ENCODE assay signal across 24 mouse cellular contexts in genomic region chr9:68898286-68898685, GRCm38 (mm10).
DNase-seq lines count a peak whose midpoint lies in the region; ATAC-seq and TF ChIP-seq lines count a peak whose summit lies in the region.
"Had no signal": no experiment of that assay in that cellular context is flagged by ENCODE, and none has a peak within 500 bp of the region (broad histone marks: within the 10 kb centered on the region; RNA-seq: fewer than 3 reads in every experiment).

No protein-coding gene starts in this region.

- H3K36me3 ChIP-seq in heart, embryonic 11.5 days (ENCODE audit: control insufficient read depth, insufficient read depth, low read length): no peaks in the 10 kb centered on the region
- H3K36me3 ChIP-seq in liver, postnatal 0 days (replicated peaks; ENCODE audit: insufficient read depth, low read length): no peaks in the 10 kb centered on the region
- no peaks in the 10 kb centered on the region for H3K36me3 ChIP-seq in liver, embryonic 11.5 days (ENCODE audit: control insufficient read depth, insufficient read depth, low read length)
- H3K36me3 ChIP-seq: embryonic facial prominence, embryonic 13.5 days; forebrain, embryonic 12.5 days; hindbrain, embryonic 10.5 days had no signal

- no peak overlapping the region for H3K9ac ChIP-seq in heart, embryonic 11.5 days (ENCODE audit: low read depth, low read length)
- H3K9ac ChIP-seq in liver, postnatal 0 days (replicated peaks): no peak overlapping the region
- H3K9ac ChIP-seq in liver, embryonic 11.5 days (ENCODE audit: low read depth, low read length): no peak overlapping the region
- H3K9ac ChIP-seq: embryonic facial prominence, embryonic 13.5 days; forebrain, embryonic 12.5 days had no signal

- TF ChIP-seq CTCF in liver, postnatal 0 days (IDR thresholded peaks at IDR 0.05; ENCODE audit: low read depth): no peak

- no peak overlapping the region for H3K4me3 ChIP-seq in heart, embryonic 11.5 days (ENCODE audit: low read depth, low read length)
- no peak overlapping the region for H3K4me3 ChIP-seq in liver, postnatal 0 days (ENCODE audit: low read depth, low read length)
- no peak overlapping the region for H3K4me3 ChIP-seq in liver, embryonic 11.5 days (ENCODE audit: low read depth, low read length)
- H3K4me3 ChIP-seq: embryonic facial prominence, embryonic 13.5 days; erythroblast, embryonic 14.5 days; forebrain, embryonic 12.5 days; hindbrain, embryonic 10.5 days; left cerebral cortex, adult 2 months had no signal

- 77% methylated on average over 6 of the region's 6 CpGs for WGBS in heart, embryonic 11.5 days (ENCODE audit: insufficient replicate concordance)
- WGBS in liver, postnatal 0 days (ENCODE audit: insufficient replicate concordance): 50% methylated on average over 6 of the region's 6 CpGs
- 69% methylated on average over 6 of the region's 6 CpGs for WGBS in liver, embryonic 11.5 days

- TF ChIP-seq EP300 in liver, postnatal 0 days (IDR thresholded peaks at IDR 0.05; ENCODE audit: low read depth): no peak

- no peak for ATAC-seq in heart, embryonic 11.5 days (replicated peaks; ENCODE audit: insufficient number of reproducible peaks, low FRiP score, low TSS enrichment)
- ATAC-seq in liver, postnatal 0 days: no peak
- no peak for ATAC-seq in liver, embryonic 11.5 days (replicated peaks; ENCODE audit: low FRiP score)
- ATAC-seq: activated CD4-positive, CD25-positive, alpha-beta regulatory T cell, adult 4 months; hindbrain, postnatal 0 days; intestine, embryonic 16.5 days had no signal

- H3K27me3 ChIP-seq in heart, embryonic 11.5 days (ENCODE audit: control insufficient read depth, insufficient read depth, low read length): no peaks in the 10 kb centered on the region; the same call in 1 of the 2 replicates
- H3K27me3 ChIP-seq in liver, postnatal 0 days (ENCODE audit: insufficient read depth, low read length): no peaks in the 10 kb centered on the region
- H3K27me3 ChIP-seq in liver, embryonic 11.5 days (replicated peaks; ENCODE audit: control insufficient read depth, insufficient read depth, low read length): no peaks in the 10 kb centered on the region
- H3K27me3 ChIP-seq: embryonic facial prominence, embryonic 13.5 days; forebrain, embryonic 12.5 days had no signal

- H3K4me1 ChIP-seq in heart, embryonic 11.5 days (ENCODE audit: control insufficient read depth, insufficient read depth, low read length): no peaks in the 10 kb centered on the region
- H3K4me1 ChIP-seq in liver, postnatal 0 days (ENCODE audit: insufficient read depth): no peaks in the 10 kb centered on the region; the same call in 1 of the 2 replicates
- H3K4me1 ChIP-seq in liver, embryonic 11.5 days (replicated peaks; ENCODE audit: control insufficient read depth, insufficient read depth, low read length): no peaks in the 10 kb centered on the region
- H3K4me1 ChIP-seq: forebrain, embryonic 12.5 days had no signal

- H3K9me3 ChIP-seq in heart, embryonic 11.5 days (replicated peaks; ENCODE audit: control insufficient read depth, low read length): no peaks in the 10 kb centered on the region
- no peaks in the 10 kb centered on the region for H3K9me3 ChIP-seq in liver, postnatal 0 days (ENCODE audit: low read length)
- no peaks in the 10 kb centered on the region for H3K9me3 ChIP-seq in liver, embryonic 11.5 days (ENCODE audit: control insufficient read depth, low read length)
- H3K9me3 ChIP-seq: embryonic facial prominence, embryonic 13.5 days; forebrain, embryonic 12.5 days; hindbrain, embryonic 10.5 days had no signal

- peak; percentile 61 to 68 for DNase-seq in heart, adult 18-20 months
- DNase-seq in liver, postnatal 0 days: peak; percentile 26
- DNase-seq in liver, embryonic 11.5 days (ENCODE audit: low spot score): no peak
- peak; percentile 28 for DNase-seq in ZHBTc4 (ENCODE audit: low read depth, low spot score)
- DNase-seq in brain, adult 2 months (ENCODE audit: low read depth, low spot score): peak; percentile 25
- DNase-seq in thymus, postnatal 36 days: no peak
- no peak for DNase-seq in yolk sac, embryonic 10.5 days (ENCODE audit: low spot score)
- DNase-seq: adrenal gland, postnatal 10 days; cerebellum, adult 8-10 months; cerebellum, postnatal 36 days; embryo, embryonic 11 days; gastrocnemius, postnatal 10 days; layer of hippocampus, adult 9-11 months had no signal

- no peak overlapping the region for H3K27ac ChIP-seq in heart, embryonic 11.5 days (ENCODE audit: low read depth, low read length)
- no peak overlapping the region for H3K27ac ChIP-seq in liver, postnatal 0 days (ENCODE audit: low read depth)
- H3K27ac ChIP-seq in liver, embryonic 11.5 days (ENCODE audit: low read depth, low read length): no peak overlapping the region
- H3K27ac ChIP-seq: embryonic facial prominence, embryonic 13.5 days; forebrain, embryonic 12.5 days; hindbrain, embryonic 10.5 days; hindbrain, postnatal 0 days; left cerebral cortex, adult 2 months; stomach, postnatal 0 days had no signal

- H3K4me2 ChIP-seq in heart, embryonic 11.5 days: no peak overlapping the region
- no peak overlapping the region for H3K4me2 ChIP-seq in liver, postnatal 0 days (ENCODE audit: low read depth, low read length)
- no peak overlapping the region for H3K4me2 ChIP-seq in liver, embryonic 11.5 days
- H3K4me2 ChIP-seq: embryonic facial prominence, embryonic 13.5 days; forebrain, embryonic 12.5 days; midbrain, embryonic 11.5 days had no signal

Comparison
In these comparisons a context has a peak if more than half of its experiments do, and no peak if none do; other contexts are left out.
1. DNase-seq: peak in heart, adult 18-20 months (2 of 2), liver, postnatal 0 days (single experiment), ZHBTc4 (single experiment) and brain, adult 2 months (single experiment); none in liver, embryonic 11.5 days (single experiment), thymus, postnatal 36 days (0 of 2) and yolk sac, embryonic 10.5 days (single experiment).